Mouse (Mus musculus): Measurements from ENCODE around the gene Fam19a4.

Fam19a4 gene

GRCm38 (mm10) chr6:97060074-97060681, at the start of gene Fam19a4:
Fam19a4 (minus strand) TSS chr6:97060413.
- DNase-seq = peak; percentile 55 to 71

- peak; percentile 49 to 67 for DNase-seq
These were observed 46.6 kb upstream of the Fam19a4 start for GRCm38 (mm10) chr6:97106777-97107176.

GRCm38 (mm10) chr6:97106106-97106505, 45.9 kb upstream of the Fam19a4 start:
- no peak for DNase-seq

GRCm38 (mm10) chr6:97104264-97104852, 44.1 kb upstream of the Fam19a4 start:
- DNase-seq = peak; percentile 32 to 36

GRCm38 (mm10) chr6:97101958-97102702, 41.9 kb upstream of the Fam19a4 start:
- DNase-seq = no peak

GRCm38 (mm10) chr6:97101190-97101957, 41.2 kb upstream of the Fam19a4 start:
- DNase-seq = peak; percentile 26 to 38

GRCm38 (mm10) chr6:97082336-97082735, 22.1 kb upstream of the Fam19a4 start:
- no peak for DNase-seq

- no peak for DNase-seq
These were observed 19.8 kb upstream of the Fam19a4 start for GRCm38 (mm10) chr6:97080016-97080415.

- DNase-seq = peak in 1 of 2 experiments; percentile 4
These were observed 614 bp downstream of the Fam19a4 start for GRCm38 (mm10) chr6:97059599-97059998.

- DNase-seq = no peak
These were observed 7.9 kb downstream of the Fam19a4 start for GRCm38 (mm10) chr6:97052196-97052770.

GRCm38 (mm10) chr6:97048403-97048802, 11.8 kb downstream of the Fam19a4 start:
- no peak for DNase-seq

GRCm38 (mm10) chr6:97046541-97046940, 13.7 kb downstream of the Fam19a4 start:
- DNase-seq = no peak

- no peak for DNase-seq
These were observed 33.0 kb downstream of the Fam19a4 start for GRCm38 (mm10) chr6:97027110-97027677.

GRCm38 (mm10) chr6:97019323-97019722, 40.9 kb downstream of the Fam19a4 start:
- DNase-seq = no peak

- no peak for DNase-seq
These were observed 43.5 kb downstream of the Fam19a4 start for GRCm38 (mm10) chr6:97016711-97017110.

- DNase-seq = no peak
These were observed 44.2 kb downstream of the Fam19a4 start for GRCm38 (mm10) chr6:97016018-97016417.

GRCm38 (mm10) chr6:97006513-97007094, 53.6 kb downstream of the Fam19a4 start:
- DNase-seq = peak; percentile 63 to 65

GRCm38 (mm10) chr6:97005038-97005437, 55.2 kb downstream of the Fam19a4 start:
- peak; percentile 55 to 58 for DNase-seq

- no peak for DNase-seq
These were observed 64.6 kb downstream of the Fam19a4 start for GRCm38 (mm10) chr6:96995556-96996159.

- DNase-seq = no peak
These were observed 68.5 kb downstream of the Fam19a4 start for GRCm38 (mm10) chr6:96991741-96992140.

- no peak for DNase-seq
These were observed 82.7 kb downstream of the Fam19a4 start for GRCm38 (mm10) chr6:96977537-96977936.

GRCm38 (mm10) chr6:96944796-96945195, 115.4 kb downstream of the Fam19a4 start:
- DNase-seq = peak; percentile 59 to 72

Data from kidney, postnatal 4 days (tissue).